Comparison of ENCODE assay signal across 20 mouse cellular contexts in the genomic region with DNA sequence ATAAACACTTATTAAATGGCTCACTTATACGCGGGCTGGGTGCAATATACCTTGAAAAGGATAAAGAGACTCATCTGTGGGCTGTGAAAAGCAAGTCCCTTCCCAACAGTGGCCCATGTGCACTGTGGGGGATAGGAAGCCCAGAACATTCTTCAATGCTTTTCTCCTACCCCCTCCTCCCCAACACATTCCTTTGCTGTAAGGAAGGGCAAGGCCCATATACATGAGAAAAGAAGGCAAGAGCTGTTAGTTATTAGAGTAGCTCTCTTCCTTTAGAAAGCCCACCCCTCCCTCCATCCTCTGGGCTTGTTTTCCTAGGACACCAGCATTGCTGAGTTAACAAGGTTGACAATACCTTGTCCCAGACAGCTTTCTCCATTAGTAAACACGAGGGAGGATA.
"Had no signal": no experiment of that assay in that cellular context is flagged by ENCODE, and none has a peak within 500 bp of the region (broad histone marks: within the 10 kb centered on the region; RNA-seq: fewer than 3 reads in every experiment).

No protein-coding gene starts in this region.

- H3K9ac ChIP-seq: limb, embryonic 13.5 days; liver, embryonic 12.5 days; liver, embryonic 15.5 days; lung, embryonic 15.5 days; midbrain, embryonic 13.5 days; neural tube, embryonic 13.5 days had no signal

- H3K27me3 ChIP-seq: liver, embryonic 12.5 days; liver, embryonic 15.5 days; lung, embryonic 15.5 days; midbrain, embryonic 13.5 days; neural tube, embryonic 13.5 days had no signal

- H3K27ac ChIP-seq: limb, embryonic 13.5 days; liver, embryonic 12.5 days; liver, embryonic 15.5 days; midbrain, embryonic 10.5 days; midbrain, embryonic 13.5 days; neural tube, embryonic 13.5 days had no signal

- ATAC-seq: liver, embryonic 12.5 days; midbrain, embryonic 13.5 days; midbrain, embryonic 16.5 days had no signal

- H3K4me3 ChIP-seq: limb, embryonic 10.5 days; limb, embryonic 13.5 days; liver, embryonic 12.5 days; liver, embryonic 15.5 days; lung, embryonic 15.5 days; megakaryocyte, embryonic 14.5 days; midbrain, embryonic 10.5 days; midbrain, embryonic 13.5 days; myocyte; neural tube, embryonic 13.5 days had no signal

- H3K4me2 ChIP-seq: limb, embryonic 13.5 days; liver, embryonic 12.5 days; liver, embryonic 15.5 days; lung, embryonic 15.5 days; midbrain, embryonic 13.5 days; neural tube, embryonic 13.5 days had no signal

- DNase-seq: kidney, adult 18-20 months; kidney, adult 9 months; kidney, postnatal 10 days; kidney, postnatal 36 days; liver; lung, adult 18-20 months; lung, postnatal 10 days; lung, postnatal 36 days; thymus, postnatal 25 days had no signal

- H3K36me3 ChIP-seq: limb, embryonic 10.5 days; limb, embryonic 13.5 days; liver, embryonic 15.5 days; lung, embryonic 15.5 days had no signal

- H3K9me3 ChIP-seq: limb, embryonic 10.5 days; limb, embryonic 13.5 days; liver, embryonic 12.5 days; liver, embryonic 15.5 days; lung, embryonic 15.5 days; midbrain, embryonic 10.5 days; midbrain, embryonic 13.5 days; neural tube, embryonic 13.5 days had no signal

- H3K4me1 ChIP-seq: megakaryocyte, embryonic 14.5 days had no signal
